In genomic region chr13:107600331-107601131, GRCm38 (mm10) we compare ENCODE assay signal across 8 mouse cellular contexts.
DNase-seq lines count a peak whose midpoint lies in the region; ATAC-seq lines count a peak whose summit lies in the region.

No protein-coding gene starts in this region.

- peak; percentile 88 for ATAC-seq in kidney, embryonic 15.5 days (replicated peaks; ENCODE audit: low FRiP score)
- peak; percentile 76; the same call in 1 of the 2 replicates for ATAC-seq in stomach, embryonic 15.5 days (ENCODE audit: insufficient read depth, low FRiP score, low read depth)

- peaks cover 24% of the 10 kb centered on the region for H3K4me1 ChIP-seq in heart, embryonic 10.5 days
- peaks cover 16% of the 10 kb centered on the region for H3K4me1 ChIP-seq in kidney, embryonic 15.5 days
- no peaks in the 10 kb centered on the region for H3K4me1 ChIP-seq in stomach, embryonic 15.5 days

- peak; percentile 20 for DNase-seq in thymus, postnatal 14 days
- DNase-seq in thymus, postnatal 25 days, result no peak
- DNase-seq in heart, embryonic 10.5 days (ENCODE audit: low spot score), result no peak
- DNase-seq in lung, postnatal 10 days, result peak; percentile 63
- no peak for DNase-seq in cerebellum, adult 11-12 months
- DNase-seq in spleen, postnatal 4 days (ENCODE audit: low spot score in 2 of 2), result no peak

- no peaks in the 10 kb centered on the region for H3K27me3 ChIP-seq in heart, embryonic 10.5 days (ENCODE audit: insufficient read depth, poor library complexity, severe bottlenecking)
- H3K27me3 ChIP-seq in kidney, embryonic 15.5 days, result peaks cover 15% of the 10 kb centered on the region
- no peaks in the 10 kb centered on the region for H3K27me3 ChIP-seq in stomach, embryonic 15.5 days (replicated peaks)

- peak overlapping the region; percentile 43 for H3K4me3 ChIP-seq in heart, embryonic 10.5 days
- H3K4me3 ChIP-seq in kidney, embryonic 15.5 days (replicated peaks), result no peak overlapping the region
- no peak overlapping the region for H3K4me3 ChIP-seq in stomach, embryonic 15.5 days (replicated peaks)

- no peaks in the 10 kb centered on the region for H3K36me3 ChIP-seq in heart, embryonic 10.5 days
- H3K36me3 ChIP-seq in kidney, embryonic 15.5 days, result no peaks in the 10 kb centered on the region
- no peaks in the 10 kb centered on the region for H3K36me3 ChIP-seq in stomach, embryonic 15.5 days

- H3K4me2 ChIP-seq in kidney, embryonic 15.5 days, result peak overlapping the region; percentile 38
- H3K4me2 ChIP-seq in stomach, embryonic 15.5 days, result peak overlapping the region; percentile 46

- peak overlapping the region; percentile 79 for H3K27ac ChIP-seq in heart, embryonic 10.5 days
- H3K27ac ChIP-seq in kidney, embryonic 15.5 days, result peak overlapping the region; percentile 51
- no peak overlapping the region for H3K27ac ChIP-seq in stomach, embryonic 15.5 days

- H3K9ac ChIP-seq in kidney, embryonic 15.5 days, result no peak overlapping the region
- no peak overlapping the region for H3K9ac ChIP-seq in stomach, embryonic 15.5 days

- H3K9me3 ChIP-seq in heart, embryonic 10.5 days, result no peaks in the 10 kb centered on the region
- no peaks in the 10 kb centered on the region for H3K9me3 ChIP-seq in kidney, embryonic 15.5 days (replicated peaks)
- H3K9me3 ChIP-seq in stomach, embryonic 15.5 days, result no peaks in the 10 kb centered on the region

- WGBS in heart, embryonic 10.5 days, result 25% methylated on average over 18 of the region's 22 CpGs
- 40% methylated on average over 22 of the region's 22 CpGs for WGBS in kidney, embryonic 15.5 days
- WGBS in stomach, embryonic 15.5 days, result 24% methylated on average over 22 of the region's 22 CpGs

Comparison
In these comparisons a context has a peak if more than half of its experiments do, and no peak if none do; other contexts are left out.
1. DNase-seq: peak in thymus, postnatal 14 days (single experiment) and lung, postnatal 10 days (single experiment); none in thymus, postnatal 25 days (single experiment), heart, embryonic 10.5 days (single experiment), cerebellum, adult 11-12 months (single experiment) and spleen, postnatal 4 days (0 of 2).